Mouse (Mus musculus) monocyte, adult 59 days (primary cell): ENCODE data around the gene Tmem117. TPM values are rescaled to one million over a fixed set of nuclear protein-coding genes. Genes with fewer than 3 reads are reported as not detected.

Experiments used
- total RNA-seq, 2 experiments: library from RNA; stranded (reverse); gene quantifications; one replicate each; pipeline ENCODE4 v1.2.4; 2023

The Tmem117 gene
- total RNA-seq: under 1 TPM; 0.49 to 0.71 TPM

DNA sequence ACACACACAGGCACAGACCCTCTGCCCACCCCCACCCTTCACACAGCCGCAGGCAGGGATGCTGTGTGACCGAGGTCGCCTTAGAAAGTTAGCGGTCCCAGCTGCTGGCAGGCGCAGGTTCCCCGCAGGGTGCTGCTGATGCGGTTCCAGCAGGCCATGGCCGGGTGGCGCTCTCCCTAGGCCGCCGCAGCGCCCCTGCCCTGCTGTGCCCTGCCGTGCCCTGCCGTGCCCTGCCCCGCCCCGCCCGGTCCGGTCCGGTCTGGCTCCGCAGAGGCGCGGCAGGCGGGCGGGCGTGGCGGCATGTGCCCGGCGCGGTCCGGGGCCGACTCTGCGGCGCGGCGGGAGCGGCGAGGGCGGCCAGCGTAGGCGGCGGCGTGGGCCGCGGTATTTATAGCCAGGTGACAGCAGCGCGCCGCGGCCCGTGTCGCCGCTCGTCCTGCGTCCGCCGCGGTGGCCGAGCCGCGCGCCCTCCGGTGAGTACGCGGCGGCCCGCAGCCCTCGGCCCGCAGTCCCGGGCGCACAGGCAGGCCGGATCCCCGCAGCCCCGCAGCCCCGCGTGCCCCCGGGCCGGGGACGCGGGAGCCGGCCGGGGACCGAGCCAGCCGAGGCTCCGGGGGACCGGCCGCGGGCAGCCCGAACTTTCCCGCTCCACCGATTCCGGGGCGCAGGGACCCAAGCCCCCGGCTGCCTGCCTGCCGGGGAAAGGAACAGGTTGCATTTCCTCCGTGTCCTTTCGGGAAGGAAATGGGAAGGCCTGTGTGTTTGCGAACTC is at the start of gene Tmem117:
Gene Tmem117 (plus strand): TSS at position 403 of the 772 bp plus-strand sequence.

GRCm38 (mm10) chr15:94589219-94590075 is 39.6 kb upstream of the Tmem117 start, which contains the start of gene Twf1:
TSS of gene Twf1 (minus strand) at chr15:94589889.

Other genes with a start within 250 kb of the Tmem117 start
- not detected for gene Adamts20, start 163.8 kb upstream of the Tmem117 start, total RNA-seq
- gene Pus7l, start 85.7 kb upstream of the Tmem117 start, total RNA-seq: 1 to 10 TPM; 5.7 to 7.0 TPM
- gene Irak4, start 85.6 kb upstream of the Tmem117 start, total RNA-seq: 10 to 100 TPM; 66.3 to 67.6 TPM
- gene Twf1, start 39.3 kb upstream of the Tmem117 start, total RNA-seq: 10 to 100 TPM; 49.4 to 56.4 TPM